Mouse (Mus musculus): ENCODE results near the gene Zcchc4.

GRCm38 (mm10) chr5:52871461-52871860 is 96.3 kb downstream of the Zcchc4 start:
- TF ChIP-seq CTCF (IDR thresholded peaks at IDR 0.05; ENCODE audit: low read depth) (no peak), EP300 (IDR thresholded peaks at IDR 0.05; ENCODE audit: low read depth) (no peak)
